Mouse (Mus musculus) brain, embryonic 14.5 days (tissue): Measurements from ENCODE around the gene Stxbp6.

Experiments
- CTCF ChIP-seq: fragments of 200-500 bp; IDR thresholded peaks from 2 replicates; pipeline ENCODE4 v1.5.1; 2012; ENCODE audit warnings: inconsistent platforms, mild to moderate bottlenecking, moderate library complexity, borderline replicate concordance; ENCODE audit not compliant: insufficient read depth, insufficient read length; ENCODE audit errors: extremely low read depth
- POLR2A ChIP-seq: fragments of 200-500 bp; IDR thresholded peaks from 2 replicates; pipeline ENCODE4 v1.6.1; 2012; ENCODE audit warnings: mild to moderate bottlenecking, inconsistent platforms, borderline replicate concordance; ENCODE audit not compliant: poor library complexity, insufficient read depth, insufficient read length, severe bottlenecking; ENCODE audit errors: extremely low read depth

DNA sequence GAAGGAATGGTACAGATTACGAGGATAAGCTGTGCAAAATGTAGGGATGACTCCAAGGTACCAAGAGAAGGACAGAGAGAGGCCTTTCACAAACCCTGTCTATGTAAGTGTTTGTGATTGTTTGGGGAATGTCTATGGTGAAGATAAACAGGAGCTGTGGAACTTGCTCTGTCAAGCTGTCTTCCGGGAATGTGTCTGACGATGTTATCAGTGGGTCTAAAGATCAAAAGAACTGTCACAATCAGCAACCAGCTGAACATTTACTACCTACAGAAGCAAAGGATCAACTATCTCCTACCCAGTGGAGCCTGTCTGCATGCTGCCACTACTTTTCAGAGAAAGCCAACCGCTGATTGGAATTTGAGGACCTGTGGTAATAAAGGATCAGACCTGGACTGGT is 152.3 kb downstream of the Stxbp6 start:
- no peak for TF ChIP-seq CTCF
- no peak for TF ChIP-seq POLR2A
